Mouse (Mus musculus): ENCODE measurements around the gene Selenop. TPM values are rescaled to one million over a fixed set of nuclear protein-coding genes. Genes with fewer than 3 reads are reported as not detected.

Gene Selenop
- total and polyA plus RNA-seq, 3 experiments: 3.3 to 16.5 (median 7.3) TPM

DNA sequence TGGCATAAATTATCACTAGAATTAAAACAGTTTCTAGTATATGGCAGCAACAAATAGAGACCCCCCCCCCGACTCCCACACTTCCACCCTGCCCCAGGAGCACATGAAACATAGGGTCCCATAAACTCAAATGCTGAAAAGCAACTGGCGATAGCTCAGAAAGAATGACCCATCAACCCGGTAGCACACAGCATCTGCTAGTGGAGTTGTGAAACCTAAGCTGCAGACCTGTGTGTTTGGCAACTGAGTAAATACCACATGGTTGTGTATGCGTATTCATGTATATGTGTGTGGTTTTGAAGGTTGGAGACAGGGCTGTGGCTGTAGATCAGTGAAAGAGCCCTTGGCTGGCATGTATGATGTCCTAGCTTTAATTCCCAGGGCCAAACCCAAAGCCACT is 37.3 kb upstream of the Selenop start:
- no peaks in the 10 kb centered on the region for H3K79me2 ChIP-seq (replicated peaks; ENCODE audit: control insufficient read depth, extremely low read depth, insufficient read depth, poor library complexity, severe bottlenecking)
- H3K9me3 ChIP-seq (replicated peaks; ENCODE audit: low read length): no peaks in the 10 kb centered on the region
- no peak overlapping the region for H3K27ac ChIP-seq (ENCODE audit: insufficient read depth, low read depth)
- H3K36me3 ChIP-seq (replicated peaks in 1 of 2; ENCODE audit: control insufficient read depth in 1 of 2, insufficient read depth in 1 of 2, low read length in 1 of 2): no peaks in the 10 kb centered on the region
- in situ Hi-C loops (cut with MboI; ENCODE audit: low pct_ligation_motif_present, low pct_unique_long_range_greater_than_20kb, low sequenced_read_pairs): no loop called here
- H3K4me1 ChIP-seq (ENCODE audit: control insufficient read depth in 1 of 2, insufficient read depth in 2 of 2): peaks cover 0 to 16% of the 10 kb centered on the region in 2 experiments; a peak in 2 of 4 replicates
- TF ChIP-seq RCOR1 (conservative IDR thresholded peaks at IDR 0.05; ENCODE audit: low read depth, low read length) (no peak), USF2 (conservative IDR thresholded peaks at IDR 0.05; ENCODE audit: low read depth, low read length) (no peak), ZNF384 (IDR thresholded peaks at IDR 0.05; ENCODE audit: low read depth, low read length) (no peak), ZKSCAN1 (IDR thresholded peaks at IDR 0.05; ENCODE audit: borderline replicate concordance, low read depth, low read length) (no peak), MEF2A (IDR thresholded peaks at IDR 0.05; ENCODE audit: borderline replicate concordance, low read depth, low read length) (no peak), ETS1 (conservative IDR thresholded peaks at IDR 0.05; ENCODE audit: low read depth, low read length) (no peak)
- no peak overlapping the region for H3K4me3 ChIP-seq (replicated peaks in 1 of 3; ENCODE audit: low read depth in 2 of 3, low read length in 2 of 3, poor library complexity in 1 of 3)
- H3K27me3 ChIP-seq (replicated peaks): no peaks in the 10 kb centered on the region
- no peak for DNase-seq (ENCODE audit: extremely low read depth)
- dilution Hi-C loops (cut with MboI; ENCODE audit: extremely low pct_ligation_motif_present, extremely low pct_unique_long_range_greater_than_20kb, low sequenced_read_pairs): no loop called here
- no peak overlapping the region for H3K4me2 ChIP-seq (ENCODE audit: insufficient read depth, low read depth, poor library complexity, severe bottlenecking)
- no peak overlapping the region for H3K9ac ChIP-seq (ENCODE audit: insufficient read depth, low read depth)

DNA sequence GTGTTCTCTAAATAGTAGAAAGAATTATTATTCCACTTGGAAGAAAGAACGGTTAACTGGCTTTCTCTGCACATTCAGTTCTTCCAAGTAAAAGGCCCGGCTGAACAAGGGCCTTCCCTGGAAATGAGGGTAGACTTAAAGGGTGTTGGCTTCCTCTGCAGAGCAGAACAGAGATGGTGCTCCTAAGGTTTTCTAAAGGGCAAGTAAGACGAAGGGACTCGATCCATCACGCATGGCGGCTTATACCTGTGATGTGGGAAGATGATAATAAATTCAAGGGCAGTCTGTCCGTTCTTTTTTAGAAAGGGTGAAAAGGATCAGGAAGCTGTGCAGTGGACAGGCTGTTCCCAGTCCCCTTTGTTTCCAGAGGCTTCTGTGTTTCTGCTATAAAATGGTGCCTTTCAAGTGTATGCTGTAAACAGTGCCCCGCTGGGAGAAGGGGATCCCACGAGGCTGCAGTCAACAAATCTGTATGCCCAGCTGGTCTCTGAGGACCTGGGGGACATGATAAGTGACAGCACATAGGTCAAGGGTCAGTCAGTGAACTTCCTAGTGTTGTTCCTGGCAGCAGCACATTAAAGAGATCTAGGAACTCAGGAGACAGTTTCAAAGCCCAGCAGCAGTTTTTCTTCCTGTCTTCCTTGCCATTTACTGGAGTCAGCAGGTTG is 36.0 kb upstream of the Selenop start:
- in situ Hi-C loops (cut with MboI; ENCODE audit: low pct_ligation_motif_present, low pct_unique_long_range_greater_than_20kb, low sequenced_read_pairs): no loop called here
- TF ChIP-seq SIN3A (IDR thresholded peaks at IDR 0.05; ENCODE audit: low read length) (no peak), ETS1 (conservative IDR thresholded peaks at IDR 0.05; ENCODE audit: low read depth, low read length) (no peak), USF2 (conservative IDR thresholded peaks at IDR 0.05; ENCODE audit: low read depth, low read length) (no peak), MAX (IDR thresholded peaks at IDR 0.05; ENCODE audit: low read length) (no peak), E2F4 (IDR thresholded peaks at IDR 0.05; ENCODE audit: insufficient replicate concordance, low read depth, low read length) (no peak), EP300 (IDR thresholded peaks at IDR 0.05; ENCODE audit: low read length) (no peak), ZMIZ1 (IDR thresholded peaks at IDR 0.05; ENCODE audit: low read depth, low read length) (no peak), CHD1 (IDR thresholded peaks at IDR 0.05; ENCODE audit: low read depth, low read length) (no peak), POLR2A (IDR thresholded peaks at IDR 0.05; ENCODE audit: low read depth, low read length) (no peak), ZKSCAN1 (IDR thresholded peaks at IDR 0.05; ENCODE audit: borderline replicate concordance, low read depth, low read length) (no peak), TCF12 (IDR thresholded peaks at IDR 0.05; ENCODE audit: low read depth, low read length) (no peak), JUN (IDR thresholded peaks at IDR 0.05; ENCODE audit: insufficient read depth, low read depth, low read length) (no peak), CTCF (conservative IDR thresholded peaks at IDR 0.05 in 1 of 2, IDR thresholded peaks at IDR 0.05 in 1 of 2; ENCODE audit: low read depth in 2 of 2, low read length in 2 of 2) (no peak), POLR2AphosphoS2 (IDR thresholded peaks at IDR 0.05; ENCODE audit: low read depth, low read length) (no peak), MXI1 (IDR thresholded peaks at IDR 0.05; ENCODE audit: low read depth, low read length) (no peak), HCFC1 (IDR thresholded peaks at IDR 0.05; ENCODE audit: low read depth, low read length) (no peak), NELFE (IDR thresholded peaks at IDR 0.05; ENCODE audit: low read depth, low read length) (no peak), ZNF384 (IDR thresholded peaks at IDR 0.05; ENCODE audit: low read depth, low read length) (no peak), ELF1 (IDR thresholded peaks at IDR 0.05; ENCODE audit: low read depth, low read length) (no peak)
- Histone ChIP-seq H3K36me3 (replicated peaks in 1 of 2; ENCODE audit: control insufficient read depth in 1 of 2, insufficient read depth in 1 of 2, low read length in 1 of 2) (no peaks in the 10 kb centered on the region), H3K4me1 (ENCODE audit: control insufficient read depth in 1 of 2, insufficient read depth in 2 of 2) (peaks cover 0 to 16% of the 10 kb centered on the region in 2 experiments; a peak in 2 of 4 replicates), H3K9me3 (replicated peaks; ENCODE audit: low read length) (no peaks in the 10 kb centered on the region), H3K27me3 (replicated peaks) (no peaks in the 10 kb centered on the region), H3K9ac (ENCODE audit: insufficient read depth, low read depth) (no peak overlapping the region), H3K4me2 (ENCODE audit: insufficient read depth, low read depth, poor library complexity, severe bottlenecking) (no peak overlapping the region), H3K27ac (ENCODE audit: insufficient read depth, low read depth) (no peak overlapping the region), H3K79me2 (replicated peaks; ENCODE audit: control insufficient read depth, extremely low read depth, insufficient read depth, poor library complexity, severe bottlenecking) (no peaks in the 10 kb centered on the region), H3K4me3 (replicated peaks in 1 of 3; ENCODE audit: low read depth in 2 of 3, low read length in 2 of 3, poor library complexity in 1 of 3) (no peak overlapping the region)
- no peak for DNase-seq (ENCODE audit: extremely low read depth)
- dilution Hi-C loops (cut with MboI; ENCODE audit: extremely low pct_ligation_motif_present, extremely low pct_unique_long_range_greater_than_20kb, low sequenced_read_pairs): no loop called here

Measured in CH12.LX (cell line).